Mouse (Mus musculus) brain, embryonic 14.5 days (tissue): ENCODE data around the gene Atp2b2.

Experiments used
- CTCF ChIP-seq: fragments of 200-500 bp; IDR thresholded peaks from 2 replicates; pipeline ENCODE4 v1.5.1; 2012; ENCODE audit warnings: inconsistent platforms, mild to moderate bottlenecking, moderate library complexity, borderline replicate concordance; ENCODE audit not compliant: insufficient read depth, insufficient read length; ENCODE audit errors: extremely low read depth
- POLR2A ChIP-seq: fragments of 200-500 bp; IDR thresholded peaks from 2 replicates; pipeline ENCODE4 v1.6.1; 2012; ENCODE audit warnings: mild to moderate bottlenecking, inconsistent platforms, borderline replicate concordance; ENCODE audit not compliant: poor library complexity, insufficient read depth, insufficient read length, severe bottlenecking; ENCODE audit errors: extremely low read depth

- TF ChIP-seq POLR2A (no peak), CTCF (no peak)
Observed at GRCm38 (mm10) chr6:113909836-113910235, 132.6 kb downstream of the Atp2b2 start.
